Mouse (Mus musculus) urinary bladder, postnatal 36 days (tissue): ENCODE data around the gene Ing4.
"Not testable (repeated sequence)": the region's sequence is repeated elsewhere in the genome, so short reads cannot be mapped to it uniquely, and the experiment has no call there.

ENCODE experiments used
- DNase-seq, 2 experiments: peaks; one replicate each; pipeline ENCODE4 v3.0.0; 2022; ENCODE audit warnings: low spot score in 2 of 2, mixed read lengths in 1 of 2

Gene Ing4

GRCm38 (mm10) chr6:125039533-125040153, at the start of gene Ing4:
Gene Ing4, plus strand, starts transcription at chr6:125039760.
- peak; percentile 85 to 91 for DNase-seq

GRCm38 (mm10) chr6:124992241-124992640, 47.3 kb upstream of the Ing4 start:
- no peak for DNase-seq

GRCm38 (mm10) chr6:124993365-124993764, 46.2 kb upstream of the Ing4 start:
- DNase-seq = peak in 1 of 2 experiments; percentile 33

GRCm38 (mm10) chr6:124993876-124994275, 45.7 kb upstream of the Ing4 start:
- DNase-seq = no peak

GRCm38 (mm10) chr6:124995246-124995645, 44.3 kb upstream of the Ing4 start:
- DNase-seq = no peak

- DNase-seq = no peak
These were observed 43.6 kb upstream of the Ing4 start for GRCm38 (mm10) chr6:124995831-124996403.

GRCm38 (mm10) chr6:124996551-124997501, 42.7 kb upstream of the Ing4 start, which contains the start of gene Pianp:
Gene Pianp, plus strand, starts transcription at chr6:124996694.
- peak; percentile 67 to 74 for DNase-seq

- DNase-seq = no peak
These were observed 41.5 kb upstream of the Ing4 start for GRCm38 (mm10) chr6:124998066-124998465.

DNA sequence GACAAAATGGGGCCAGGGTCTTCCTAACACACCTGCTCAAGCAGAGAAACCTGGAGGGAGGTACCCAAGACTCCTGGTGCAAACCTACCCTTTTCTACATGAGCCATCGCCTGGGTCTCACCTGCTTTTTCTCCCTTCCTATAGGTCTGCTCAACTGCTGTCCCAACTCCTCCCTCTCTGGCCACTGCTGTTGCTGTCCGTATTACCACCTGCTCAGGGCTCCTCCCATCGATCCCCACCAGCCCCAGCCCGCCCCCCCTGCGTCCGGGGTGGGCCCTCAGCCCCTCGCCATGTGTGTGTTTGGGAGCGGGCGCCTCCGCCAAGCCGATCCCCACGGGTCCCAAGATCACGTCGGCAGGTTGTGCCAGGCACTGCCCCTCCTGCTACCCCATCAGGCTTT, 40.5 kb upstream of the Ing4 start:
- no peak for DNase-seq

GRCm38 (mm10) chr6:124999546-124999945, 40.0 kb upstream of the Ing4 start:
- no peak for DNase-seq

- no peak for DNase-seq
These were observed 35.9 kb upstream of the Ing4 start for GRCm38 (mm10) chr6:125003706-125004105.

DNA sequence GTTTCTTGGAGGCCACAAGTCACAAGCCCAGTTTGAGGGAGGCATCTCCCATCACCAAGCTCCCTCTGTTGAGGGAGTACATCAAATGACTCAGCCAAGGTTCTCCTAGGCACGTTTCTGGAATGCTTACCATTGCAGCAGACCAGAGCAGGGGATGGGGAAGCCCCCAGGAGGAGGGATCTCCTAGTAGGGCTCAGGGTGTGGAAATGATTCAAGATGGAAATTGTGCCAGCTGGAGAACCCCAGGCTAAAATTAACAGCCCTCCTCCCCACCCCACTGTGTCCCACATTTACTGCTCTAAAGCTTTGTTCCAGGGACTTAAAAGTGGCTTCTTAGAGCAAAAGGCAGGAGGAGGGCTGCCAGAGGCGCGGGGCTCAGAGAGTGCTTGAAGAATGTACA, 34.5 kb upstream of the Ing4 start:
- DNase-seq = no peak

DNA sequence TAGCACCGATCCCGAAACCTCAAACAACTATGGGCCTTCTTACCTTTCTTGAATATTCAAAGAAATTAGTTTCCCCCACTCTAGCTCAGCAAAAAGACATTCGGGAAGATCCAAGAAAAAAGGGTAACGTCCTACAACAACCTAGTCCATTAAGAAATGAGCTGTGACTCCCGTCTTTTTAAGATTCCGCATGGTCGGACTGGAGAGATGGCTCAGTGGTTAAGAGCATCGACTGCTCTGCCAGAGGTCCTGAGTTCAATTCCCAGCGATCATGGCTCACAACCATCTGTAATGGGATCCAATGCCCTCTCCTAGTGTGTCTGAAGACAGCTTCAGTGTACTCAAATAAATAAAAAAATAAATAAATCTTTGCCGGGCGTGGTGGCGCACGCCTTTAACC, 31.5 kb upstream of the Ing4 start:
- DNase-seq = no peak

- DNase-seq = peak; percentile 96 to 98
These were observed 30.9 kb upstream of the Ing4 start for GRCm38 (mm10) chr6:125008586-125009128.

DNA sequence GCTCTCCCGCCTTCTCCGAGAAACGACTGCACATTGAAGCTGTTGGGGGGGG, 30.6 kb upstream of the Ing4 start, which contains the start of gene Zfp384:
Gene Zfp384 (plus strand): TSS at position 17 of the 52 bp plus-strand sequence.
- DNase-seq = no peak

DNA sequence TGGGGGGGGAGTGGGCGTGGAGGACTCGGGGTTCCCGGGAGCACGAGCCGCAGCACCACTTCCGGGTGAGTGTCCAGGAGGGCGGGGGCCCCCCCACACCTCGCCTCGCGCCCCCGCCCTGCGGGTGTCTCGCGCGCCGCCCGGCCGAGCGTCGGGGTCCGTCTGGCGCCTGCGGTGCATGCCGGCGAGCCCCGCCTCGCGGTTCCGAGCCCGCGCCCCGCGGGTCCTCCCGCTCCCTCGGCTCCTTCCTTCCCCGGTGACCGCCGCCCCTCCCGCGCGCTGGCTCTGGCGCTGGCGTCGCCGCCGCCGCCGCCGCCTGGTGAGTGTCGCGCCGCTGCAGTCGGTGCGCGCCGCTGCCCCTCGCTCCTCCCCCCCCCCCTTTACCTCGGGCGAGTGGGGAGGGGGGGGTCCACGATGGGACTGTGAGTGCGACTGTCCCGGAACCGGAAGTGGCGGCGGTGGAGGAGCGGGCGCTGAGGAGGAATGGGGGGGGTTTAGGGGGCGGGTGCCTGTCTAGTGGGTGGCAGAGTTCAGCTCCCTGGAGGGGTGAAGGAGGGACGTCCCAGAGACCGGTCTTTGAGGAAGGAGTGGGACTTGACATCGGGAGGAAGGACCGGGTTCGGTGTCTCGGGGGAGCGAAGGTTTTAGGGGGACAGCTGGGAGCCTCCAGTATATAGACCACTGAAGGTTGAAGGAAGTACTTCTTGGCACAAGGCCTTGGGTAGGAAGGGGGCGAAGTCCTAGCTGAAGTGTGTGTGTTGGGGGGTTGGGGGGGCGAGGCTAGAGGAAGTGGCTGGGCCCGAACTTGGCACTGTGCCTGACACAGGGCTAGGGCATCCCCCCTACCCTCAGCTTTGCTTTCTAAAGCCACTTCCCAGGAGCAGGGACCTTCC, 30.1 kb upstream of the Ing4 start:
- DNase-seq = peak; percentile 46 to 81

DNA sequence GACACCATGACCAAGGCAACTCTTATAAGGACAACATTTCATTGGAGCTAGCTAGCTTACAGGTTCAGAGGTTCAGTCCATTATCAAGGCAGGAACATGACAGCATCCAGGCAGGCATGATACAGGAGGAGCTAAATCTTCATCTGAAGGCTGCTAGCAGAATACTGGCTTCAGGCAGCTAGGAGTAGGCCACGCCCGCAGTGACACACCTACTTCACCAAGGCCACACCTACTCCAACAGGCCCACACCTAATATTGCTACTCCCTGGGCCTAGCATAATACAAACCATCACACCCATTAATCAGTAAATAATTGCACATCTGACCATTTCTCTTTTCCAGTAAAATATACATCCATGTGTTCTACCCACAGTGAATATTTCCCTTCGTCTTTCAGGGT, 21.9 kb upstream of the Ing4 start:
- DNase-seq = no peak

GRCm38 (mm10) chr6:125030532-125030931, 9.0 kb upstream of the Ing4 start:
- DNase-seq = not testable (repeated sequence)

GRCm38 (mm10) chr6:125031604-125032003, 8.0 kb upstream of the Ing4 start:
- DNase-seq = no peak

GRCm38 (mm10) chr6:125038666-125039065, 894 bp upstream of the Ing4 start:
- DNase-seq = no peak

- no peak for DNase-seq
These were observed 429 bp upstream of the Ing4 start for GRCm38 (mm10) chr6:125039131-125039530.

DNA sequence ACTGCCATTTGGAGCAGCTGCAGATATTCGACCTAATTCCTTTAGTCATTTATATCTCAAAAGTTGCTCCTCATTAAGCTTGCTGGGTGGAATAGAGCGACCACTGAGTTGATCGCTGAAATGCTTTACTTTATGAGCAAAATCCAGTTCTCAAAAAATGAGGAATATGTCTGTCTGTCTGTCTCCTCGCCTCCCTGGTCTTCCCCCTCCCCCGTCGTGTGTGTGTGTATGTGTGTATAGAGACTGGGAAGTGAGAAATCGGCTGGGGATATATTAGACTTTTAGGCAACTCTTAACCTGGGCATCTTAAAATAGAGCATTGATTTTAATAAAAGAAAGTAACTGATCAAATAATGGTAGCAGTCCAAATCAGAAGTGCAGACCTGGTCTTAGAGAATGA, 661 bp downstream of the Ing4 start:
- no peak for DNase-seq
